Mouse (Mus musculus) ES-E14 (cell line): ENCODE results near the gene Dpf1.

Source experiments
- CHD2 ChIP-seq: IDR thresholded peaks from 2 replicates; pipeline ENCODE4 v1.6.1; 2014; ENCODE audit warnings: mild to moderate bottlenecking, low read depth, low read length, inconsistent platforms
- HCFC1 ChIP-seq: IDR thresholded peaks from 2 replicates; pipeline ENCODE4 v1.6.1; 2012; ENCODE audit warnings: low read length, inconsistent platforms, borderline replicate concordance; ENCODE audit not compliant: insufficient read depth
- ZC3H11A ChIP-seq: IDR thresholded peaks from 2 replicates; pipeline ENCODE4 v1.6.1; 2012; ENCODE audit warnings: low read depth, mild to moderate bottlenecking, inconsistent platforms, low read length, borderline replicate concordance
- ZNF384 ChIP-seq: IDR thresholded peaks from 2 replicates; pipeline ENCODE4 v1.6.1; 2012; ENCODE audit warnings: low read depth, low read length, inconsistent platforms

DNA sequence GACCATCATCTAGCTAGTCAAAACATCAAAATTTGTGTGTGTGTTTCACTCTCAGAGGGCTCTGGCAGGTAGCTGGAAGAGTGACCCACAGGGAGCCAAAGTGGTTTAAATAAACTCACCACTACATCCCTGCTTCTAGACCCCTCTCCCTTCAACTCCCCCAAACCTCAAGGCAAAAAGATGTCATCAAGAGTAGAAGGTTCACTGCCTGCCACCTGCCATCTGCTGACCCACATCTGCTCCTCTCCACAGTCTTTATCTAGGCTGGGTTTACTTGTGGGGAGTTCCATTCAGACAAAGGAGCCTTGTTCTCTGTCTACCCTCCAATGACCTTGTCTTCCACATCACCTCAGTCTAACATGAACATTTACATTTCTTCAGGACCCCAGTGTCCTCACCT is 24.5 kb upstream of the Dpf1 start:
- no peak for TF ChIP-seq ZNF384
- TF ChIP-seq HCFC1 = no peak
- TF ChIP-seq ZC3H11A = no peak
- TF ChIP-seq CHD2 = no peak
